Mouse (Mus musculus): ENCODE measurements around the gene Fetub. TPM values are rescaled to one million over a fixed set of nuclear protein-coding genes. Genes with fewer than 3 reads are reported as not detected.

The Fetub gene
- polyA plus RNA-seq, 1 experiment, result 5.1 TPM

GRCm38 (mm10) chr16:22961073-22961472 lies 42.9 kb downstream of the Fetub start:
- TF ChIP-seq CTCF (IDR thresholded peaks at IDR 0.05; ENCODE audit: control insufficient read depth, insufficient read depth, low read length), result no peak
- TF ChIP-seq POLR2A (IDR thresholded peaks at IDR 0.05; ENCODE audit: borderline replicate concordance, control insufficient read depth, low read depth, low read length), result no peak
- Histone ChIP-seq H3K27ac (ENCODE audit: control insufficient read depth, insufficient read depth, low read depth, low read length, poor library complexity) (no peak overlapping the region), H3K4me1 (ENCODE audit: control insufficient read depth, insufficient read depth, low read length) (no peaks in the 10 kb centered on the region), H3K4me3 (replicated peaks; ENCODE audit: control insufficient read depth, low read depth, low read length) (no peak overlapping the region)
- WGBS, result 87% methylated on average over 8 of the region's 8 CpGs

DNA sequence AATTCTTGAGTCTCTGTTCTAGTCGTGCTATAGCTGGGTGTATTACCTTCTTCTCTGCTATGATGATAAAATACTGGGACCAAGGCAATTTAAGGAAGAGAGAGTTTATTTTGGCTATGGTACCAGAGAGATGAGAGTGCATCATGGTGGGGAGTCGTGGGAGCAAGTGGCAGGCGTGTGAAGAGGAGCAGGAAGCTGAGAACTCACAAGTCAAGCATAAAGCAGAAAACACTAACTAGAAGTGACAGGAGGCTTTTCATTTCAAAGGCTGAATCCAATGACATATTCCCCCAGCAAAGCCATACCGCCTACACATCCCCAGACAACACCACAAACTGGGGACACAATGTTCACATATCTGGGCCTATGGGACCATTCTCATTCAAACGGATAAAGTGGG lies 44.1 kb downstream of the Fetub start:
- whole genome bisulfite sequencing, result 70% methylated on average over 5 of the region's 5 CpGs
- TF ChIP-seq CTCF (IDR thresholded peaks at IDR 0.05; ENCODE audit: control insufficient read depth, insufficient read depth, low read length) (no peak), POLR2A (IDR thresholded peaks at IDR 0.05; ENCODE audit: borderline replicate concordance, control insufficient read depth, low read depth, low read length) (no peak)
- Histone ChIP-seq H3K27ac (ENCODE audit: control insufficient read depth, insufficient read depth, low read depth, low read length, poor library complexity) (no peak overlapping the region), H3K4me1 (ENCODE audit: control insufficient read depth, insufficient read depth, low read length) (no peaks in the 10 kb centered on the region), H3K4me3 (replicated peaks; ENCODE audit: control insufficient read depth, low read depth, low read length) (no peak overlapping the region)

- H3K4me1 ChIP-seq (ENCODE audit: control insufficient read depth, insufficient read depth, low read length), result no peaks in the 10 kb centered on the region
- TF ChIP-seq CTCF (IDR thresholded peaks at IDR 0.05; ENCODE audit: control insufficient read depth, insufficient read depth, low read length) (no peak), POLR2A (IDR thresholded peaks at IDR 0.05; ENCODE audit: borderline replicate concordance, control insufficient read depth, low read depth, low read length) (no peak)
- H3K27ac ChIP-seq (ENCODE audit: control insufficient read depth, insufficient read depth, low read depth, low read length, poor library complexity), result no peak overlapping the region
- no peak overlapping the region for H3K4me3 ChIP-seq (replicated peaks; ENCODE audit: control insufficient read depth, low read depth, low read length)
Observed at GRCm38 (mm10) chr16:22963293-22963692, 45.2 kb downstream of the Fetub start.

DNA sequence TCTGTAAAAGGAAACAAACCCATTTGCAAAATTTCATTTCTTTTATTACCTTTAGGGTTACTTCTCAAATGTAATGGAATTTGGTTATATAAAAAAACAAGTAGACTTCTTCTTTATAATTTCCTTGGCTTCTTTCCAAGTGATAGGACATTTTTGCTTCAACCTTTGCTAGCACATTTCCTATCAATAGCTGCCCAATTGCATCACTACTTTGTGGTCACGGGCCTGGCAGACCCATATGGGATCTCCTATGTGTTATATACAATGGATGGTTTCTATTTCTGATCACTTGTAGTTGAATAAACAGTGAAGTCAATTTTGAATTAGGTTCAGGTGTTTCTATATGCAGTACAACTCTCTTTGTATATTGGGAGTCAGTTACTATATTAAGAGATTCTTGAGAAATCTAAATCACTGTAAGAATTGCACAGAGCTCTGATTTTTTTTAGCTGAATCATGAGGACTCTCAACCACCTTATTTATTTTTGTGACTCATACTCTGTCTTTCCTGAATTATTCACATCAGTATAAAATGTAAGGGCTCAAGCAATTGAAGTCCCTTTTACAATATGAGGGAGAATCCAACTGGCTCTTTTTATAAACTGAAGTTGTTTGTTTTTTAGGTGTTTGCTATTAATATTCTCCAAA lies 49.4 kb downstream of the Fetub start:
- TF ChIP-seq POLR2A (IDR thresholded peaks at IDR 0.05; ENCODE audit: borderline replicate concordance, control insufficient read depth, low read depth, low read length) (no peak), CTCF (IDR thresholded peaks at IDR 0.05; ENCODE audit: control insufficient read depth, insufficient read depth, low read length) (no peak)
- Histone ChIP-seq H3K4me1 (ENCODE audit: control insufficient read depth, insufficient read depth, low read length) (no peaks in the 10 kb centered on the region; the same call in 1 of the 2 replicates), H3K27ac (ENCODE audit: control insufficient read depth, insufficient read depth, low read depth, low read length, poor library complexity) (no peak overlapping the region), H3K4me3 (replicated peaks; ENCODE audit: control insufficient read depth, low read depth, low read length) (no peak overlapping the region)
- WGBS, result 47% methylated on average over 1 of the region's 1 CpGs

Other genes starting within 250 kb of the Fetub start
- gene Crygs, start 106.8 kb upstream of the Fetub start, polyA plus RNA-seq (2011; ENCODE audit: insufficient read depth, insufficient read length, low replicate concordance, missing spikeins), result not detected in 2 replicates
- 12.3 and 15.6 TPM in 2 replicates for gene Tbccd1, start 60.7 kb upstream of the Fetub start, polyA plus RNA-seq (2011; ENCODE audit: insufficient read depth, insufficient read length, low replicate concordance, missing spikeins)
- gene Dnajb11, start 60.5 kb upstream of the Fetub start, polyA plus RNA-seq (2011; ENCODE audit: insufficient read depth, insufficient read length, low replicate concordance, missing spikeins), result 55.1 and 92.5 TPM in 2 replicates
- 15.5 and 61.2 TPM in 2 replicates for gene Ahsg, start 27.1 kb upstream of the Fetub start, polyA plus RNA-seq (2011; ENCODE audit: insufficient read depth, insufficient read length, low replicate concordance, missing spikeins)
- gene Hrg, start 32.7 kb downstream of the Fetub start, polyA plus RNA-seq (2011; ENCODE audit: insufficient read depth, insufficient read length, low replicate concordance, missing spikeins), result 0.93 and 2.0 TPM in 2 replicates
- gene Kng2, start 111.1 kb downstream of the Fetub start, polyA plus RNA-seq (2011; ENCODE audit: insufficient read depth, insufficient read length, low replicate concordance, missing spikeins), result 24.9 and 54.1 TPM in 2 replicates
- gene Kng1, start 139.5 kb downstream of the Fetub start, polyA plus RNA-seq (2011; ENCODE audit: insufficient read depth, insufficient read length, low replicate concordance, missing spikeins), result 6.3 and 13.7 TPM in 2 replicates
- 103 and 232 TPM in 2 replicates for gene Eif4a2, start 189.1 kb downstream of the Fetub start, polyA plus RNA-seq (2011; ENCODE audit: insufficient read depth, insufficient read length, low replicate concordance, missing spikeins)
- gene Rfc4, start 209.4 kb downstream of the Fetub start, polyA plus RNA-seq (2011; ENCODE audit: insufficient read depth, insufficient read length, low replicate concordance, missing spikeins), result 35.1 and 55.1 TPM in 2 replicates
- gene Adipoq, start 228.2 kb downstream of the Fetub start, polyA plus RNA-seq (2011; ENCODE audit: insufficient read depth, insufficient read length, low replicate concordance, missing spikeins), result 32.3 and 39.5 TPM in 2 replicates